Mouse (Mus musculus) CH12F3 (cell line): ENCODE results near the gene Cnst.
"Not testable (repeated sequence)": the region's sequence is repeated elsewhere in the genome, so short reads cannot be mapped to it uniquely, and the experiment has no call there.

ENCODE experiments used
- in situ Hi-C: fragments of 300-500 bp; cut with MboI; formaldehyde crosslinking; loops from 2 replicates; pipeline ENCODE4 v1.14.3; 2020; ENCODE audit warnings: low sequenced_read_pairs

Gene Cnst

DNA sequence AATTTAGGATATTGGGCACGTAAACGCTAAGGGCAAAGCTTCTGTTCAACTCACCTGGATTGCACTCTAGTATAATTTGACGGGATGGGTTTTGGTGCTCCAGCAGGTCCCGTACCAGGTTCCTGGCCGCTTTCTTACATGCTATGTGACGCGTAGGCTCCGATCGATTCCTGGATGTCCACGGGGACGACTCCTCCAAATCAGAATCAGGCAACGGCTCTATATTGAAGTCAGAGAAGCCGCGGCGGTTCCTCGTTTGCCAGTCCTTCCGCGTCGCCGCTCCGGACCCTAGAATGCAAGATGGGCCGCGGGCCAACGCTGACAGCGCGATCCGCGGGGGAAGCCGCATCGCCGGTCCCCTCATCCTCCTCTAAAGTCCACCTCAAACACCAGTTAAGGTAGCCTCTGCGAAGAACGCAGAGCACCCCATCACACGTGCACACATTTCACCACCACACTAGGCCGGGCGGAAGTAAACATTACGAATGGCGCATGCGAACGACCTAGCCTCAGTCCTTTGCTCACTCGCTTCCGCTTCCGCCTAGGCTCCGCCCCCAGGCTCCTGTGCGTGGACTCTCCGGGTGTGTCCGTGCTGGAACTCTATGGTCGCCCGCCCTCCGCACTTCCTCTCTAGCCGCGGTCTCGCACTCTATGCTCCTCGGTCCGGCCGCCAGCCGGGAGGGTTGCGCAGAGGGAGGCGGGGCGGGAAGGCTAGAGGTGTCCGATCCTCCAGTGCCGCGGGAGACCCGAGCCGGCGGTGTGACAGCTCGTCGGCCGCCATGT, at the start of gene Cnst, which contains the start of gene Tfb2m:
TSS of gene Cnst (plus strand) at position 603 of the 783 bp plus-strand sequence.
TSS of gene Tfb2m (minus strand) at position 500 of the 783 bp plus-strand sequence.
- in situ Hi-C loops, result not testable (repeated sequence)

DNA sequence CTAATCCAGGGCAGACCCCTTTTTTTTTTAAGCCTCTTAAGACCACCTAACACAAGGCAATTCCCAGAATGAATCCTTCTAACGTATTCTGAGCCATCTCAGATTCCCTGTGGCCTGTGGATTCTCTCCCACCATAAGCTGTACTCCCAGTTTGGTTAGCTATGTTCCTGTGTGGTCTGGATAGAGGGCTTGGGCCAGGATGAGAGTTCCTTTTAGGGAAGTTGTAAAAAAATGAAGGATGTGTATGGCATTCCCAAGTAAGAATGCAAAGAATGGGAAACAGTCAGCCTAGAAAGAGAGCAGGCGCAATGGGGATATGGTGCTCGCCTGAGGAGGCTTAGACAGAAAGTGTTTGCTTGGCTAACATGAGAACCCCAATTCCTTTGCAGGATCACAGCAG, 46.9 kb upstream of the Cnst start:
- in situ Hi-C loops, result loop anchor here (25.0 kb wide), 1 partner anchor 962 kb away; the partner anchor contains the start of gene Kif26b

DNA sequence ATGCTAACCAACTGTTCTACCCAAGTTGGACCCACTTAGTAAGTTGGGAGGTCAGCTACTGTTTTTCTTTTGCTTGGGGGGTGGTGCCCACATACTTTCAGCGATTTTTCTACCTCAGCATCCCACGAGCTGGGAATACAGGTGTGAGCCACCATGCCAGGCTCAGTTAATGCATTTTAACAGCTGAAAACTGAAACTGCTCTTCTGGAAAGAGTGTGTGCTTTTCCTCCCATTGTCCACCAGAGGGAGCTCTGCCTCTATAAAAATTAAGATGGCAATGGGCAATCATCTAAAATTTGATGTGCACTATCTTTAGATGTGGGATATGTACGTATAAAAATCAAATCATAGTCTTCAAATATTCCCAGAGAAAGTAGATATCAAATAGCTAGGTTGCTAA, 43.6 kb upstream of the Cnst start:
- in situ Hi-C loops, result loop anchor here (10.0 kb wide), 1 partner anchor 232 kb away; no protein-coding TSS in a partner anchor

DNA sequence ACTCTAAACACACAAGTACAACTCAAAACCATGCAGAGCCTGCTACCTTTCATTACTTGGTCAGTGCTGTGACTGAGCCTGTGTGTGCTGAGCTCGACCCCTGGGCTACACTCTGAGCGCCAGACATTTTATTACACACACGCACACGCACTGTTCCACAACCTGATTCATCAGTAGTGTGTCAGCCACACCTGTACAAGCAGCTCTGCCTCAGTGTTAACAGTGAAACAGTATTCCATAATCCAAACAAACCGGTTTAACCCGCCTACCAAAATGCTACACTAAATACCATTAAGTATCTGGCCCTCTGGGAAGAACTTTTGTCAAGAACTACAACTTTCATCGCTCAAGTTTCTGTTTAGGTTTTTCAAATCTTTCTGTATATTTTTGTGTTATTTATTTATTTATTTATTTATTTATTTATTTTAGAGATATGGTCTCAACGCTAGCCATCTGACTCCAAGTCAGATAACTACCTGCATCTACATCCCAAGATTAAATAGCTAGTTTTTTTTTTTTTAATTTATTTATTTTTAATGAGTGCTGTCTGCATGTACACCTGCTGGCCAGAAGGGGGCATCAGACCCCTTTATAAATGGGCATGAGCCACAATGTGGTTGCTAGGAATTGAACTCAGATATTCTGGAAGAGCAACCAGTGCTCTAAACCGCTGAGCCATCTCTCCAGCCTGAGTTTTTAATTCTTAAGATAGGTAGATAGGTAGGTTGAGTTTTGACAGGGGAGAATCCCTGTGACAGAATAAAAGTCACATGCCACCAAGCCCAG, 39.4 kb upstream of the Cnst start:
- in situ Hi-C loops, result loop anchor here (10.0 kb wide), 1 partner anchor 228 kb away; no protein-coding TSS in a partner anchor

DNA sequence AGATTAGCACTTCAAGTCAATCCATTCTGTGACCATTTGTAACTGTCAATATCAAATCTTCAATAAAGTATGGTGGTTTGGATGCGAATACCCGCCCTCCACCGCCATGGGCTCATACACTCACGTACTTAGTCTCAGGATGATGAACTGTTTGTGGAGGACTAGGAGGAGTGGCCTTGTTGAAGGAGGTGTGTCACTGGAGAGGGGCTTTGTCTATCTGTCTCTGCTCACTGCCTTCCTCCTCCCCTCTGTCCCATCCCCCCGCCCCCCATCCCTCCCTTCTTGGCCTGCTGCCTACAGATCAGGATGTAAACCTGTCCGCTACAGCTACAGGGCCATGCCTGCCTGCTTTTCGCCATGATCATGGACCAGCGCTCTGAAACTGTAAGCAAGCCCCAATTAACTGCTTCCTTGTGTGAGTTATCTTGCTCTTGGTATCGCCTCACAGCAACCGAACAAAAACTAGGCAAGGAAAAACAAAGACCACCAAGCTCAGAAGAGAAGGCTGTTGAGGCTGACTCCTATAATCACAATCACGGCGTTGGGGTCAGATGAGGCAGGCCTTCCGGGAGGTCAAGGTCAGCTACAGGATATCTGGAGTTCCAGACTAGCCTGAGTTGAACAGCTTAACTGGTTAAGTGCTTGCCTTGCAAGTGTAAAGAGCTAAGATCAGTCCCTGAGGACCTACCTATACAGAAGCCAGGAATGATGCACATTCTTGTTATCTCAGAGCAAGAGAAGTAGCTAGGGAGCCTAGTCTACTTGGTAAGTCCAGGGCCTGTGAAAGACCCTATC, 35.4 kb upstream of the Cnst start:
- in situ Hi-C loops, result no loop called here

DNA sequence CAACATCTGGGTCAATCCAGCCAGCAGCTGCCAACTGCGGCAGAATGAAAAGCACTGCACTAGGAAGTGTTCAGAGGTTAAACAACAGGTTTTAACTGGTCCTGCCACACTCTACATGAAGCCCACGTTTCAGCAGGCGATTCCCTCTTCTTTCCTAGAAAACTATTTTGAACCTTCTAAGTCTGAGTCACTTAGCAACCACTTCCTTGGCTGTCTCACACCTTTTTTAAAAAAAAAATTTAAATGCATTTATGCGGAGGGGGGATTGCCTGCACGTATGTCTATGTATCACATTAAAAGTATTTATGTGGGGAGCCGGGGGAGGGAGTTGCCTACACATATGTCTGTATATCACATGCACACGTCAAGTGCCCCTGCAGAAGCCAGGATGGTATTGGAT, 34.3 kb upstream of the Cnst start:
- in situ Hi-C loops, result no loop called here

DNA sequence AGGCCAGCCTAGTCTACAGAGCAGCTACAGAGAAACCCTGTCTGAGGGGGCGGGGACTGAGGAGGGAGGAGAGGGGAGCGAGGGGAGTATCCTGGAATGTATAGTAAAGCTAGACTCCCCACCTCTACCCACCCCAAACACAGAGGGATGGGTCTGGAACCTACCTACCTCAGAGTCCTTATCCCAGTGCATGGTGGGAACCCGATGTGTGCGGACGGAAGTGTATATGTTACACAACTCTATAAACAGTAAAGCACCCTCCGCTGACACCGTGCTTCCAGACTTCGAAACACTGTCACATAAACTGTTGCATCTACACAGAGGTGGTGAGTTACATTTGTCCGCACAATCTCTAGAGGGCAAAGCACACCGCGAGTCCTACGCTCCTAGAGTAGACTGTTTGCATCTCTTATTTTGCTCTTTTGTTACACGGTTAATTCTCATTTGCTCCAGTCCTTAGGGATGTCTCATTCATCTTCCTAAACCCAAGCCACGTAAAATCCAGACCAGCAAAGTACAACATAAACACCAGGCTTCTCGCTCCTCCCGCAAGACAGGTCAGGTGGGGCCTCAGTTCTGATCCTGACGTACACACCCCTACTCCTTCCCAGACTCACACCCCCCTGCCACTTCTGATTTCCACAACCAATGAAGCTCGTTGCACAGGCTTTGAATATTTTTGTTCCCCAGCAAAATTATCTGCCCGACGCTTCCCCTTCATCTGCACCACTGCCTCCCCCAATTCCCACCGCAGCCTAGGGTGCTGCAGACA, 29.0 kb upstream of the Cnst start:
- in situ Hi-C loops, result no loop called here

DNA sequence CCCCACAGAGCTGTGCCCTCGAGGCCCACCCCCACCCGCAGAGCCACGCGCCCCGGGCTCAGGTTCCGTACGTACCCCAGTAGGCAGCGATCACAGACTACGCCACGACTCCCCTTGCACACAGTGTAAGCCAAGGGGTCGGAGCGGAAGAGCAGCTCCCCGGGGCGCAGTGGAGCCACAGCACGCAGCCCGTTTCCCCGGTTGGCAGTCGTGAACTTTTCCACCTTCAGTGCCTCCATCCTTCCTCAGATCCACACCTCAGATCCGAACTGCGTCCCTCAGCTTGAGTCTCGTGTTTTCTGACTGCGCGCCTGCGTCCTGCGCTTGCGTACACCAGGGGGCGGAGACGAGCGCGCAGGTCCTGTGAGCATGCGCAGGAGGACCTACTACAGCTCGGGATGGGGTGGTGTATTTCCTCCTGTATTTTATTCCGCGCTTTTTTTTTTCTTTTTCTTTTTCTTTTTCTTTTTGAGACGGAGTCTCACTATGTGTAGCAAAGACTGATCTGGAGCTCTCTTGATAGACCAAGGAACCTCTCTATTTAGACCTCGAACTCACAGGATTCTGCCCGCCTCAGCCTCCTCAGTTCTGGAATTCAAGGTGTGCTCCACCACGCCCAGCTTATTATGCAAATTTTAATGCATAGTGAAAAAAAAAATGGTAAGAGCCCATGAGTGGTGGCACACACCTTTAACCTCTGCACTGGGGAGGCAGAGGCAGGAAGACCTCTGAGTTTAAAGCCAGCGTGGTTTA, 28.3 kb upstream of the Cnst start, which contains the start of gene Smyd3:
TSS of gene Smyd3 (minus strand) at position 329 of the 753 bp plus-strand sequence.
- in situ Hi-C loops, result no loop called here

DNA sequence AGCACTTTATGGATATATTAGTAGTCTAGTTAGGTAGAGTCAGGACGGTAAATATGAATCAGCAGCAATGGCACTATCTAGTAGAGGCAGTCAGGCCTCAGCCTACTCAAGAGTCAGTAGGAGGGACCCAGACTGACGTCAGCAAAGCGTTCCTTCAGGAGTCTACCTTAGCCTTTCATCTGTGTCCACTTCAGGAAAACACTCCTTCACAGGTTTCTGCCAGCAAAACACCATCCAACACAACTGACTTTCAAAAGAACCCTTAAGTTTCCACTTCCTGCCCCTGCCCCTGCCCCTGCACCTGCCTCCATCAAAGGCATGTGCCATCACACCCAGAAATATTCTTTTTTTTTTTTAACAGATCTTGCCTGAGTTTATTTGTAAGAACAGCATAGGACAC, 26.3 kb upstream of the Cnst start:
- in situ Hi-C loops, result no loop called here

DNA sequence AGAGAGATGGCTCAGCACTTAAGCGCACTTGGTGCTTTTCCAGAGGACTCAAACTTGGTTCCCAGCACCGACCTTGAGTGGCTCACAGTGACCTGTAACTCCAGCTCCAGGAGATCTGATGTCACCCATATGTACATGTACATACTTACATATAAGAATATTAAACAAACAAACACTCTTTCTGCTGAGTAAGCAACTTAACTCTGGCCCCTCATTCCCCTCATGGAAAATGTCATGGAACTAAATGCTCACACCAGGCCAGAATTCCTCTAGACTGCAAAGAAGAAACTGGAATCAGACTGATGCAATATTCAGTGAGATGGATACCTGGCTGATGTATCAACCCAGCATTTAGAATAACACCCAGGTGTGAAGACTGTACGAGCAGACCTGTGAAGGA, 7.1 kb upstream of the Cnst start:
- in situ Hi-C loops, result no loop called here

DNA sequence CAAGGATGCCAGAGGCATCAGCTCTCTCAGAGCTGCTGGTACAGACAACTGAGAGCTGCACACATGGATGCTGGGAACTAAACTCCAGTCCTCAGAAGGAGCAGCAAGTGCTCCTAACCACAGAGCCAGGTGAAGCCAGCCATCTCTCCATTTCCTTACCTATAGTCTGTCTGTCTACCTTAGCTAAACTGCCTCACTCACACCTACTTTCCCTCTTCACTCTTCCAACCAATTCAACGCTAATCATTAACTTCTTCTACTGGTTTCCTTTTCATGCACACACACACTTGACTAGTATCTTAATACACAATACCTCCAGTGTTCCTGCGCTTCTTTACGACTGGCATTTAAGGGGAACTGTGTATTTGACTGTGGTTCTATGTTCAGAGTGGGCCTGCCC, 6.3 kb upstream of the Cnst start:
- in situ Hi-C loops, result no loop called here

DNA sequence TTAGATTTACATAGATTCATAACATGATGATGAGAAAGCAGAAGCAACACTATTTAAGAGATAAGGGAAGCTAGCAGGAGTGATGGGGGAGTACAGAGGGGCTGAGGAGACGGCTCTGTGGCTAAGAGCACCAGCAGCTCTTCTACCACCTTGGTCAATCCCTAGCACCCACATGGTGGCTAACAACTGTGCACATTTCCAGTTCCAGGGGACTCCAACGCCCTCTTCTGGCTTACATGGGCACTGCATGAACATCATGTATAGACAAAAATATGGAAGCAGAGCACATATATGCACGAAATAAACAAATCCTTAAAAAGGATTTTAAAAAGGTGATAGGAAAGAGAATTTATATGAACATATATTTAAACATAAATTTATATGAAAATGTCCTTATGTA, 4.7 kb upstream of the Cnst start:
- in situ Hi-C loops, result no loop called here

DNA sequence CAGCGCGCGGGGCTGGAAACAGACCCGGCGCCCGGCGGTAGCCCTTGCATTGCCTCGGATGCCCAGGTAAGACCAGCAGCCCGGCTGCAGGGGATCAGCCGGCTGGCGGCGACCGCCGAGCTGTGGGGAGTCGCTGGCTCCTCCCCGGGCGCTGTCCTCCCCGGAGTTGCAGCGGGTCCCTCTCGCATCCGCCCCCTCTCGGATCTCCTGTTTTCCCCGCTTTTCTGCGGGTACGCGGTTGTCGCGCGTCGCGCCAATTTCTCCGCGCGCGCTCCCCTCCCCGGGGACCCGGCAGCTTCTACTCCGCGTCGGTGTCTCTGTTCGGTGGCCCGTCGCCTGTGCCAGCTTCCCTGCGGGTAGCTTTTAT, 364 bp downstream of the Cnst start:
- in situ Hi-C loops, result no loop called here

DNA sequence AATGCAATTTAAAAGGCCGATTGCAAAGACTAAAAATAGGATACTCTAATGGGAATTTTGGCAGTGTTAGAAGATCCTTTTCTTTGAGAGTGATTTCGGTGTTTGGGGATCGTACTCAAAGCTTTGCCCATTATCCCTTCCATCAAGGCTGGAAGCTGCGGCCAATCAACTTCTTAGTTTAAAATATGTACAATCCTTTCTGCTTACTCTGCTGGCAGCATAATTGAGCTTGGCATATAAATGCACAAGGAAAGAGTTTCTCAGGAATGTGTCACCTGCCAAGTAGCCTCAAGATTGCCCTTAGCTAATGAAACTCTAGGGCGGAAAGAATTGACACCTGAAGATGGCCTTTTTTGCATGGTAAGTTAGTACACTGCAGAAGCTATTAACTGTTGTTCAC, 1.0 kb downstream of the Cnst start:
- in situ Hi-C loops, result no loop called here

DNA sequence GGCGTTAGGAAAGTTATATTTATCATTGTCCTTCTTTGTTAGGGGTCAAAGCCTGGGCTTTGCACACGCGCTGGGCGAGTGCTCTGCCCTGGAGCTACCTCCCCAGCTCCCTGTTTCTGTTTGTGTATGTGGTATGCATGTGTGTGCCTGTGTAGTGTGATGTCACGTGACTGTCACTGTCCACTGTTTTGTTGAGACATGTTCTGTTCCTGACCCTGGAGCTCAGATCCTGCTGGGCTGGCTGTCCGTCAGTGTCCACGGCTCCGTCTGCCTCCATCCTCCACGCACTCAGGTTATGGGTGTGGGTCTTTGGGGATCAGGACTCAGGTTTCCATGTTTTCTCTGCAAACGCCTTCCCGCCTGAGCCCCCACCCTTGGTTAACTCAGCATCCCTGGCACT, 2.0 kb downstream of the Cnst start:
- in situ Hi-C loops, result no loop called here

DNA sequence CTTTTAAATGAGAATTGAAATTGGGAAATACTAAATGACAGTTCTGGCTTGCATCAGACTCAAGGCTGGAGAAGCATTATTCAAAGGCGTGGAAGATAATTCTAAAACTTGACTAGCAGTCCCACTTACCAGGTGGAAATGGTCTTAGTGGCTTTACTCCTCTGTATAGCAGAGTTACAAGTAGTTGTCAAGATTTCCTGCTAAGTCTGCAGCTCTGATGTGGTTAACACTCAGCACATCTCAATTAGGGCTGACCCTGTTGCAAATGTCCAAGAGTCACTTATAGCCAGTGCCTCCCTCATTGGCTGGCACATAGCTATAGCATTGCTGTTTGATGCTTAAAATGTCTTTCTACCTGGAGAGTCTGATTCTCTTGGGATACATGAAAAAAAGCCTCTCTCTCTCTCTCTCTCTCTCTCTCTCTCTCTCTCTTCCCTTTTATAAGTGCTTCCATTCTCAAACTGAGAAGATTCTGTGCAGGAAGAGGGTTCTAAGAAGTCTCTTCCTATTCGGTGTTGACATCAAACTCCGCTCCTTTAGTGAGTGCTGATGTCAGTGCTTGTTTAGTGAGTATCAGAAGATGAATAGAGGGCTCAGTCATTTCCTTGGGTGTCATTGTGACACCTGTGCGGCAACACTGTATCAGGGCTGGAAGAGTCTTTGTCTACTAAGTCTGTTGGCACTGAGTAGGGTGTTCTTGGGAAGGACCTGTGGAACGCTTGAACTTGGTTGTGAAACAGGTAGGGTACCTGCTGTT, 3.0 kb downstream of the Cnst start:
- in situ Hi-C loops, result no loop called here

DNA sequence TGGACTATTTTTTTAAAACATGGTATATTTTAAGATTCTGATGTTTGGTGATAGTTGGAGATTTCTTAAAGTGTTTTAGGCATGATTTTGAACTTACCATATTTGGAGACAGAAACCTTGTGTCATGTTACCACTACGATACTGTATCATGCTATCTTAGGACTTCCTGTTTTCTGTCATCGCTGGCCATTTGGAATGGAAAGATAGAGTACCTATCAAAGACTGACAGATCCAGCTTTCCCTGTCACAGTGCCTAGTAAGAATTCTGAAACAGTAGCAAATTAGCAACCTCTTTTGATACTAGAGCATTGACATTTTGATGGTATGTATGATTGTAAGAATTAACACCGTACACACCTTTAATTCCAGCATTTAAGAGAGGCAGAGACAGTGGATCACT, 5.2 kb downstream of the Cnst start:
- in situ Hi-C loops, result no loop called here

DNA sequence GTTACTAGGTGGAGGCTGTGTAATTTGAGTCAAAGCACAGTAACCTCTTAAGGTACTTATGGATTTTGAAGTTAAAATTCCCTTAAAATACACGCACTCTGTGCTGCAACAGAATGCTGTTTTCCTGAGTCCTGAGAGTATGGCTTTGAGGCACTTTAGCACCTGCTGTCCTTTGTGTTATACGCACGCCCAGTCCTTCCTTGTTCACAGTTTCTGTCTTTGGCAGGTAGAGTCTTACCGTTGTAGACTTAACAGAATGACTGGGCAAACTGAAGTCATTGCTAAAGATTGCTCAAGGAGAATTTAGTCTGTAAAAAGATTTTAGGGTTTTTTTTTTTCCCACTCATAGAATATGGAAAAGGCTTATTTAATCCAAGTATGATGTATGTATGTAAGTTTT, 5.8 kb downstream of the Cnst start:
- in situ Hi-C loops, result no loop called here

DNA sequence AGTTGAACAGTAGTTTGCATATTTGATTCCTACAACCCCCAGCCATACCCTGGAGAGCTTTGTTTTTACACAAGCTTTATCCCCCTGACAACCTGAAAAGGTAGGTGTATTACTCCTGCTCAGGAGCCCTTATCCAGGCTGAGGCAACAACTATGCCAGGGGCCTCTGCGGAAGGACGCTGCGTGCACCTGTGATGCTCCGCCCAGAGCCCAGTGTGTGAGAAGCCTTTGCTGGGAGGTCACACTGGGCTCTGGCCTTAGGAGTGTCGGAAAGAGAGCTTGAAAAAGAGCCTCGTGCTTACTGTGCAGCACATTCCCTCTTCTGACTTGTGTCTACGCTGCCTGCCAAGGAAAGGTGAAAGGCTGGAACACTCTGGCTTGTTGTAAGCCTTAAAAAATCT, 6.6 kb downstream of the Cnst start:
- in situ Hi-C loops, result no loop called here
